Mouse (Mus musculus) thymus, postnatal 0 days (tissue): Measurements from ENCODE around the gene Alppl2. TPM values are rescaled to one million over a fixed set of nuclear protein-coding genes. Genes with fewer than 3 reads are reported as not detected.

Experiments
- DNase-seq: peaks from one replicate; pipeline ENCODE4 v3.0.0-alpha.2; 2015; ENCODE audit warnings: low spot score
- polyA plus RNA-seq: library from polyadenylated mRNA; unstranded; fragments of >200 nt; fragmentation: Nextera tagmentation; extraction: Ambion mirVana; gene quantifications from 2 replicates; pipeline ENCODE4 v1.2.1, GENCODE M21; 2015

Gene Alppl2
- 0.33 and 0.46 TPM in 2 replicates for polyA plus RNA-seq

GRCm38 (mm10) chr1:87089828-87090227 is at the start of gene Alppl2:
Alppl2 (minus strand) TSS chr1:87089928.
- no peak for DNase-seq

GRCm38 (mm10) chr1:87131803-87132202 is 42.1 kb upstream of the Alppl2 start:
- DNase-seq: no peak

GRCm38 (mm10) chr1:87127206-87128030 is 37.7 kb upstream of the Alppl2 start:
- DNase-seq: no peak

GRCm38 (mm10) chr1:87124673-87125072 is 34.9 kb upstream of the Alppl2 start, which contains the start of gene Akp3:
Akp3 (plus strand) TSS chr1:87124973.
- no peak for DNase-seq

GRCm38 (mm10) chr1:87114784-87115183 is 25.1 kb upstream of the Alppl2 start:
- no peak for DNase-seq

GRCm38 (mm10) chr1:87111719-87112354 is 22.1 kb upstream of the Alppl2 start:
- DNase-seq: no peak

GRCm38 (mm10) chr1:87108564-87108963 is 18.8 kb upstream of the Alppl2 start:
- no peak for DNase-seq

- no peak for DNase-seq
These were observed 16.8 kb upstream of the Alppl2 start for GRCm38 (mm10) chr1:87106536-87106935.

- no peak for DNase-seq
These were observed 14.2 kb upstream of the Alppl2 start for GRCm38 (mm10) chr1:87103936-87104335.

GRCm38 (mm10) chr1:87102114-87102513 is 12.4 kb upstream of the Alppl2 start:
- no peak for DNase-seq

GRCm38 (mm10) chr1:87101411-87101810 is 11.7 kb upstream of the Alppl2 start, which contains the start of gene Alpi:
Alpi (minus strand) TSS chr1:87101606.
- no peak for DNase-seq

GRCm38 (mm10) chr1:87098358-87098975 is 8.7 kb upstream of the Alppl2 start:
- DNase-seq: peak; percentile 40

GRCm38 (mm10) chr1:87095642-87096041 is 5.9 kb upstream of the Alppl2 start:
- no peak for DNase-seq

- DNase-seq: no peak
These were observed 477 bp downstream of the Alppl2 start for GRCm38 (mm10) chr1:87089251-87089650.

GRCm38 (mm10) chr1:87086964-87087363 is 2.8 kb downstream of the Alppl2 start:
- no peak for DNase-seq

- no peak for DNase-seq
These were observed 3.5 kb downstream of the Alppl2 start for GRCm38 (mm10) chr1:87086196-87086595.

GRCm38 (mm10) chr1:87073776-87074175 is 16.0 kb downstream of the Alppl2 start:
- DNase-seq: no peak

- DNase-seq: peak; percentile 34
These were observed 19.0 kb downstream of the Alppl2 start for GRCm38 (mm10) chr1:87070720-87071119.

GRCm38 (mm10) chr1:87060913-87061312 is 28.8 kb downstream of the Alppl2 start:
- no peak for DNase-seq

GRCm38 (mm10) chr1:87059042-87059665 is 30.6 kb downstream of the Alppl2 start:
- DNase-seq: no peak

GRCm38 (mm10) chr1:87057075-87057474 is 32.7 kb downstream of the Alppl2 start:
- no peak for DNase-seq

- no peak for DNase-seq
These were observed 38.4 kb downstream of the Alppl2 start for GRCm38 (mm10) chr1:87051369-87051768.
